Mouse (Mus musculus) thymus, postnatal 14 days (tissue): ENCODE measurements around the gene Mettl6.

Experiments
- DNase-seq: peaks from one replicate; pipeline ENCODE4 v3.0.0; 2021

Gene Mettl6

GRCm38 (mm10) chr14:31494975-31495455, at the start of gene Mettl6:
Mettl6 (minus strand) TSS chr14:31495040.
- DNase-seq: peak; percentile 94

- DNase-seq: no peak
Observed at GRCm38 (mm10) chr14:31543885-31544442, 49.1 kb upstream of the Mettl6 start.

- no peak for DNase-seq
Observed at GRCm38 (mm10) chr14:31537298-31537697, 42.5 kb upstream of the Mettl6 start.

- no peak for DNase-seq
Observed at GRCm38 (mm10) chr14:31532656-31533055, 37.8 kb upstream of the Mettl6 start.

GRCm38 (mm10) chr14:31531506-31532148, 36.8 kb upstream of the Mettl6 start:
- peak; percentile 92 for DNase-seq

GRCm38 (mm10) chr14:31530847-31531246, 36.0 kb upstream of the Mettl6 start:
- no peak for DNase-seq

GRCm38 (mm10) chr14:31525040-31525810, 30.4 kb upstream of the Mettl6 start:
- DNase-seq: no peak

GRCm38 (mm10) chr14:31521318-31521717, 26.5 kb upstream of the Mettl6 start:
- DNase-seq: peak; percentile 64

- no peak for DNase-seq
Observed at GRCm38 (mm10) chr14:31519165-31519564, 24.3 kb upstream of the Mettl6 start.

- DNase-seq: no peak
Observed at GRCm38 (mm10) chr14:31515895-31516294, 21.1 kb upstream of the Mettl6 start.

- DNase-seq: no peak
Observed at GRCm38 (mm10) chr14:31510322-31510721, 15.5 kb upstream of the Mettl6 start.

- no peak for DNase-seq
Observed at GRCm38 (mm10) chr14:31509911-31510310, 15.1 kb upstream of the Mettl6 start.

GRCm38 (mm10) chr14:31506456-31506855, 11.6 kb upstream of the Mettl6 start:
- no peak for DNase-seq

GRCm38 (mm10) chr14:31503406-31503805, 8.6 kb upstream of the Mettl6 start:
- no peak for DNase-seq

- DNase-seq: no peak
Observed at GRCm38 (mm10) chr14:31499526-31499925, 4.7 kb upstream of the Mettl6 start.

- DNase-seq: no peak
Observed at GRCm38 (mm10) chr14:31496241-31496646, 1.4 kb upstream of the Mettl6 start.

GRCm38 (mm10) chr14:31495538-31495937, 698 bp upstream of the Mettl6 start:
- no peak for DNase-seq

GRCm38 (mm10) chr14:31494349-31494974, 378 bp downstream of the Mettl6 start, which contains the start of gene Eaf1:
Eaf1 (plus strand) TSS chr14:31494399.
- DNase-seq: peak; percentile 71

- no peak for DNase-seq
Observed at GRCm38 (mm10) chr14:31493901-31494300, 939 bp downstream of the Mettl6 start.

GRCm38 (mm10) chr14:31488055-31488454, 6.8 kb downstream of the Mettl6 start:
- no peak for DNase-seq

GRCm38 (mm10) chr14:31486465-31486864, 8.4 kb downstream of the Mettl6 start:
- no peak for DNase-seq

- no peak for DNase-seq
Observed at GRCm38 (mm10) chr14:31482417-31482816, 12.4 kb downstream of the Mettl6 start.

- DNase-seq: no peak
Observed at GRCm38 (mm10) chr14:31473297-31473696, 21.5 kb downstream of the Mettl6 start.
